Mouse (Mus musculus) small intestine, adult 2 months (tissue): ENCODE results near the gene Mrps11.

Experiments
- CTCF ChIP-seq: fragments of 200-500 bp; IDR thresholded peaks from 2 replicates; pipeline ENCODE4 v1.5.1; 2012; ENCODE audit warnings: low read depth, mild to moderate bottlenecking, control low read depth, inconsistent platforms, low read length, moderate library complexity, mixed read lengths; ENCODE audit not compliant: insufficient replicate concordance, insufficient read length; ENCODE audit errors: extremely low read depth
- POLR2A ChIP-seq: fragments of 200-500 bp; IDR thresholded peaks from 2 replicates; pipeline ENCODE4 v1.6.1; 2012; ENCODE audit warnings: low read depth, mild to moderate bottlenecking, control low read depth, inconsistent platforms, low read length, moderate library complexity

- TF ChIP-seq CTCF = no peak
- TF ChIP-seq POLR2A = no peak
These were observed 30.9 kb downstream of the Mrps11 start for GRCm38 (mm10) chr7:78813791-78814190.
